Mouse (Mus musculus) ES-E14 (cell line): Measurements from ENCODE around the gene Dctn1. TPM values are rescaled to one million over a fixed set of nuclear protein-coding genes. Genes with fewer than 3 reads are reported as not detected.

Experiments
- DNase-seq: peaks from one replicate; pipeline ENCODE4 v3.0.0-alpha.2; 2013; ENCODE audit warnings: low read depth, low spot score
- H3K27ac ChIP-seq: 2 replicates; pipeline ENCODE4 v1.5.1; 2012; ENCODE audit warnings: low read depth, mild to moderate bottlenecking, low read length, moderate library complexity, mixed read lengths; ENCODE audit not compliant: poor library complexity, insufficient read depth, severe bottlenecking
- H3K36me3 ChIP-seq: 2 replicates; pipeline ENCODE4 v1.6.1; 2012; ENCODE audit warnings: mild to moderate bottlenecking, low read length, moderate library complexity, mixed read lengths; ENCODE audit not compliant: control insufficient read depth, poor library complexity, insufficient read depth, severe bottlenecking
- H3K4me1 ChIP-seq, 2 experiments: fragments of 150-350 bp in 1 of 2; sonication (generic) in 1 of 2; 2 replicates each; pipeline ENCODE4 v1.6.1; 2012; ENCODE audit warnings: low read length in 2 of 2, mild to moderate bottlenecking in 1 of 2, mixed read lengths in 1 of 2; ENCODE audit not compliant: control insufficient read depth in 2 of 2, insufficient read depth in 2 of 2, poor library complexity in 1 of 2
- H3K4me3 ChIP-seq, 2 experiments: fragments of 150-350 bp in 1 of 2; sonication (generic) in 1 of 2; 2 replicates each; pipeline ENCODE4 v1.5.1; 2012; ENCODE audit warnings: low read length in 2 of 2, low read depth in 1 of 2, mild to moderate bottlenecking in 1 of 2, mixed read lengths in 1 of 2; ENCODE audit not compliant: insufficient read depth in 1 of 2, poor library complexity in 1 of 2, severe bottlenecking in 1 of 2
- H3K9ac ChIP-seq: 2 replicates; pipeline ENCODE4 v1.6.1; 2012; ENCODE audit warnings: low read depth, mild to moderate bottlenecking, low read length, mixed read lengths; ENCODE audit not compliant: poor library complexity, insufficient read depth, severe bottlenecking
- H3K9me3 ChIP-seq: fragments of 150-350 bp; sonication (generic); 2 replicates; pipeline ENCODE4 v1.6.1; 2012; ENCODE audit warnings: low read depth, mild to moderate bottlenecking, low read length; ENCODE audit not compliant: control insufficient read depth, insufficient read depth
- CHD2 ChIP-seq: IDR thresholded peaks from 2 replicates; pipeline ENCODE4 v1.6.1; 2014; ENCODE audit warnings: mild to moderate bottlenecking, low read depth, low read length, inconsistent platforms
- HCFC1 ChIP-seq: IDR thresholded peaks from 2 replicates; pipeline ENCODE4 v1.6.1; 2012; ENCODE audit warnings: low read length, inconsistent platforms, borderline replicate concordance; ENCODE audit not compliant: insufficient read depth
- MAFK ChIP-seq: IDR thresholded peaks from 2 replicates; pipeline ENCODE4 v1.6.1; 2014; ENCODE audit warnings: mild to moderate bottlenecking, low read depth, low read length, inconsistent platforms; ENCODE audit not compliant: insufficient read depth
- ZC3H11A ChIP-seq: IDR thresholded peaks from 2 replicates; pipeline ENCODE4 v1.6.1; 2012; ENCODE audit warnings: low read depth, mild to moderate bottlenecking, inconsistent platforms, low read length, borderline replicate concordance
- ZNF384 ChIP-seq: IDR thresholded peaks from 2 replicates; pipeline ENCODE4 v1.6.1; 2012; ENCODE audit warnings: low read depth, low read length, inconsistent platforms
- in situ Hi-C, 2 experiments: fragments of 600-800 bp; cut with MboI; formaldehyde crosslinking; loops; one replicate each; pipeline ENCODE4 v1.15.1; 2025; ENCODE audit warnings: low sequenced_read_pairs in 2 of 2, inconsistent platforms in 1 of 2; ENCODE audit not compliant: unreplicated experiment in 2 of 2
- total RNA-seq: library from RNA; depleted of rRNA; stranded (reverse); fragments of 300-350 nt; gene quantifications from 2 replicates; pipeline ENCODE4 v1.2.3, GENCODE M21; 2012

Dctn1 gene
- total RNA-seq, 1 experiment = 40.6 TPM

DNA sequence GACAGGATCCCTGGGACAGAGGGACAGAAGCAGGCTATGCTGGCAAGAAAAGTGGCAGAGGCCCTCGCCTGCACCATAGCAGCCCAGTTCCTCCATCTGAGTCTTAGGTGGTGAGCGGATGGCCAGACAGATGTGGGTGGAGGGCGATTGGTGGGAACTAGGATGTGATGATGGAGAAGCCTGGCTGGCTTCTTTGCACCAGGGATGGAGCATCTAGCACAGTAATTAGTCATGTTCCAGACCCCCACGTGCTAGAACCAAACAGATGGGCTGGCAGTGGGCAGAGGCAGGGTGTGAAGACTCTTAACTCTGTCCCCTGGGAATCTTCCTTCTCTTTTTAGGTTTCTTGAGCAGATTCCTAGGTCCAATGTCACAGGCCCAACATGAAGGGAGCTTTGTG, 37.6 kb downstream of the Dctn1 start:
- H3K27ac ChIP-seq = no peak overlapping the region
- H3K9ac ChIP-seq = no peak overlapping the region
- H3K36me3 ChIP-seq = peaks cover 8% of the 10 kb centered on the region
- no peaks in the 10 kb centered on the region for H3K4me1 ChIP-seq
- no peak for DNase-seq
- no peak for TF ChIP-seq ZC3H11A
- no peak for TF ChIP-seq MAFK
- TF ChIP-seq HCFC1 = no peak
- TF ChIP-seq CHD2 = no peak
- no peak for TF ChIP-seq ZNF384
- no peaks in the 10 kb centered on the region for H3K9me3 ChIP-seq
- in situ Hi-C loops = no loop called here
- H3K4me3 ChIP-seq = no peak overlapping the region

DNA sequence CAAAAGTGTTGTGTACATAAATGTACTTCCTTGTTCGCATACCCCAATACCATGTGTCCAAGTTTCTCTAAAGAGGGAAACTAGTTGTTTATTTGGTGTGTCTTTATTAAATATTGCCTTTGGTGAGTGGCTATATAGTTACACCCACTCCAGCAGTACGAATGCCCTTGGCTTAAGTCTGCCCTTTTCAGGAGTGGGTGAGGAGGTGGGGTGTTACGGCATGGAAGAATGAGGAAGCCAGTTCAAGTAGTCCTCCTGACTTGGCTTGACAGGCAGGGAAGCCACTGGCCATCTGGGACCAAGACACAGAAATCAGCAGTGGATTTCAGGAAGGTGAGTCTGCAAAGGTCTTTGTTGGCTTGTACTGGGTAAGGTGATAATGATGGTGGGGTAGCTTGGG, 40.1 kb downstream of the Dctn1 start:
- no peak for TF ChIP-seq MAFK
- no peak for TF ChIP-seq ZNF384
- no peak for TF ChIP-seq CHD2
- no peak for TF ChIP-seq ZC3H11A
- TF ChIP-seq HCFC1 = no peak

DNA sequence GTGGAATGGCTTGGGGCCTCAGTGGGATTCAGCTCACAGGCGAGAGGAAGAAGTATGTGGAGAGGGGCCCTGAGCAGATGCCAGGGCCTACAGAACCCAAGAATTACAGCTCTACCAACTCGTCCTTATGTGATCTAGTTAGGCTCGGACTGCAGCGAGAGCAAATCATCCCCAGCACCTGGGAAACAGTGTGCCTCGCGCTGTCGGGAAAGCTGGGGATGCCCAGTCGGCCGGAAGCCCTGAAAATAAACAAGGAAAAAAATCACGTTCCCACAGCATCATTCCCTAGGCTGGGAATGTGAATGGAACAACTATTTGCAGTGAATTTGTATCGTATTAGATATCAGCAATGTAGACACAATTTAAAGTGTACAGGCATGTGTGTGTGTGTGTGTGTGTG, 40.6 kb downstream of the Dctn1 start:
- in situ Hi-C loops = no loop called here
- H3K4me3 ChIP-seq = no peak overlapping the region

More for the DNA sequence above, 40.1 kb downstream of the Dctn1 start:
- Histone ChIP-seq H3K4me1 (no peaks in the 10 kb centered on the region), H3K9ac (no peak overlapping the region), H3K4me3 (no peak overlapping the region), H3K36me3 (no peaks in the 10 kb centered on the region), H3K9me3 (no peaks in the 10 kb centered on the region), H3K27ac (no peak overlapping the region)
- no peak for DNase-seq
- in situ Hi-C loops = no loop called here

DNA sequence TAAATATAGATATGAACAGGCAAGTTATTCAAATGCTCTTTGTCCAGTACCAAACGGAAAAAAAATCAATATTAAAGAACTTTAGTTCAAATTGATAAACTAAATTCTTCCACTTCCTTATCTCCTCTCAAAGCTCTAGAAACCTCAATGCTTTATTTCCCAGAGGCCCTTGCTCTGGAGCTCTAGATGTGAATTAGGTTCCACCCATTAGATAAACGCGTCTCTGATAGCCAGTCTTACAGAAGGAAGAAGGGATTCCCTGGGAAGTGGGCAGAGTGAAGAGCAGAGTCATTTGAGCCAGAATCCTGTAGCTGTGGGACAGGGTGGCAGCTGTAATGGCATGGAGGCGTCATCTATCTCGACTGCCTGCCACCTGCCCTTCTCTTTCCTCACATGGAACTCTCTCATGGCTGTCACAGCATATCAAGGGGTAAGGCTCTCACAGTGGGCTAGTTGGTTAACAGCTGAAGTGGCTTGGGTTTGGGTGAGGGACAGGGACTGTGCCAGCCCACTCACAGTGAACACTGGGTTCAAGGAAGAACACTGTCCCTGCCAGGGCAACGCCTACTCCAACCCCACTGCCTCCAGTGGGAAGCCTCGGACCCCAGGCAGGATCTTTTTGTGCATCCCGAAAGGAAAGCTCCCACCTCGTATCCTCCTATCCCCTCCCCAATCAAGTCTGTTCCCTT, 41.8 kb downstream of the Dctn1 start:
- DNase-seq = no peak
- no peak for TF ChIP-seq HCFC1
- no peak for TF ChIP-seq CHD2
- TF ChIP-seq ZNF384 = no peak
- no peak for TF ChIP-seq MAFK
- no peak for TF ChIP-seq ZC3H11A
- H3K27ac ChIP-seq = no peak overlapping the region
- no peaks in the 10 kb centered on the region for H3K36me3 ChIP-seq
- in situ Hi-C loops = no loop called here
- H3K9ac ChIP-seq = no peak overlapping the region
- H3K4me3 ChIP-seq = no peak overlapping the region
- H3K4me1 ChIP-seq = peaks cover 0 to 3% of the 10 kb centered on the region in 2 experiments; a peak in 1 of 4 replicates
- no peaks in the 10 kb centered on the region for H3K9me3 ChIP-seq

More for the DNA sequence above, 40.6 kb downstream of the Dctn1 start:
- Histone ChIP-seq H3K27ac (no peak overlapping the region), H3K9ac (no peak overlapping the region), H3K9me3 (no peaks in the 10 kb centered on the region), H3K4me1 (no peaks in the 10 kb centered on the region), H3K36me3 (no peaks in the 10 kb centered on the region)
- no peak for TF ChIP-seq ZC3H11A
- TF ChIP-seq MAFK = no peak
- no peak for TF ChIP-seq ZNF384
- no peak for TF ChIP-seq CHD2
- TF ChIP-seq HCFC1 = no peak
- no peak for DNase-seq

DNA sequence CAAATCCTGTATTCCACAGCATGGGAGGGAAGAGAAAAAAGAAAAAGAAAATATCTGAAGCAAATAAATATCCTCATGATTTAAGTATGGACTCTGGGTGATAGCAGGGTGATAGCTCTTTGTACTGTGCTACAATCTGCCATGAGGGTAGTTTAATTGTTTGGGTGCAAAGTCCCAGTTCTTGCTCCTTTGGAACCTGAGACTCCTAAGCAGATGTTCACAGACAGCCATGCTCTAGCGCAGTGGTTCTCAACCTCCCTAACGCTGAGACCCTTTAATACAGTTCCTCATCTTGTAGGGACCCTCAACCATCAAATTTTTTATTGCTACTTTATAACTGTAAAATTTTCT, 42.3 kb downstream of the Dctn1 start:
- no peaks in the 10 kb centered on the region for H3K36me3 ChIP-seq
- peaks cover 0 to 3% of the 10 kb centered on the region in 2 experiments; a peak in 1 of 4 replicates for H3K4me1 ChIP-seq
- no peak overlapping the region for H3K9ac ChIP-seq
- no peak for TF ChIP-seq HCFC1
- TF ChIP-seq MAFK = no peak
- TF ChIP-seq ZC3H11A = no peak
- TF ChIP-seq CHD2 = no peak
- no peak for TF ChIP-seq ZNF384
- in situ Hi-C loops = no loop called here
- no peak overlapping the region for H3K4me3 ChIP-seq
- no peak overlapping the region for H3K27ac ChIP-seq
- no peak for DNase-seq
- no peaks in the 10 kb centered on the region for H3K9me3 ChIP-seq
